Mouse (Mus musculus) embryonic facial prominence, embryonic 12.5 days (tissue): Measurements from ENCODE around the gene Btbd35f30. TPM values are rescaled to one million over a fixed set of nuclear protein-coding genes. Genes with fewer than 3 reads are reported as not detected.
"Not testable (repeated sequence)": the region's sequence is repeated elsewhere in the genome, so short reads cannot be mapped to it uniquely, and the experiment has no call there.

Experiments
- ATAC-seq: fragments of 200-750 bp; cut with Nextera tagmentation; 2 replicates; pipeline ENCODE4 v1.8.0; 2017; ENCODE audit not compliant: insufficient number of reproducible peaks, insufficient read depth, low FRiP score, low TSS enrichment
- H3K27ac ChIP-seq: fragments of 300-500 bp; sonication (generic); 2 replicates; pipeline ENCODE4 v1.5.1; 2016; ENCODE audit warnings: mild to moderate bottlenecking
- H3K27me3 ChIP-seq: fragments of 300-500 bp; sonication (generic); 2 replicates; pipeline ENCODE4 v1.6.1; 2016; ENCODE audit warnings: mild to moderate bottlenecking, moderate library complexity
- H3K36me3 ChIP-seq: fragments of 300-500 bp; sonication (generic); 2 replicates; pipeline ENCODE4 v1.6.1; 2016; ENCODE audit warnings: mild to moderate bottlenecking
- H3K4me1 ChIP-seq: fragments of 300-500 bp; sonication (generic); 2 replicates; pipeline ENCODE4 v1.6.1; 2016
- H3K4me2 ChIP-seq: fragments of 300-500 bp; sonication (generic); replicated peaks from 2 replicates; pipeline ENCODE4 v1.6.1; 2016; ENCODE audit warnings: mild to moderate bottlenecking, moderate library complexity
- H3K4me3 ChIP-seq: fragments of 300-500 bp; sonication (generic); 2 replicates; pipeline ENCODE4 v1.5.1; 2016; ENCODE audit warnings: mild to moderate bottlenecking
- H3K9ac ChIP-seq: fragments of 300-500 bp; sonication (generic); 2 replicates; pipeline ENCODE4 v1.6.1; 2016; ENCODE audit warnings: mild to moderate bottlenecking, moderate library complexity
- H3K9me3 ChIP-seq: fragments of 300-500 bp; sonication (generic); 2 replicates; pipeline ENCODE4 v1.6.1; 2016; ENCODE audit warnings: mild to moderate bottlenecking, moderate library complexity
- WGBS: fragments of 180-500 bp; shearing (Covaris S2); methylation state at CpG from one replicate; pipeline ENCODE4 v1.1.7; 2016; 5-methylcytosine and 5-hydroxymethylcytosine counted together
- polyA plus RNA-seq: library from polyadenylated mRNA; unstranded; fragments of >200 nt; fragmentation: Nextera tagmentation; extraction: Ambion mirVana; gene quantifications from 2 replicates; pipeline ENCODE4 v1.2.1, GENCODE M21; 2016

Btbd35f30 gene
- not detected in 2 replicates for polyA plus RNA-seq

- H3K27me3 ChIP-seq, H3K4me3 ChIP-seq, H3K27ac ChIP-seq, H3K9me3 ChIP-seq, H3K36me3 ChIP-seq, H3K4me2 ChIP-seq, ATAC-seq, H3K4me1 ChIP-seq, H3K9ac ChIP-seq: not testable (repeated sequence)
- no CpG with 5 or more reads among the region's 4 CpGs for WGBS
Measured at GRCm38 (mm10) chrX:32894325-32894724, at the start of gene Btbd35f30. Gene Btbd35f30, plus strand, starts transcription at chrX:32894625.

DNA sequence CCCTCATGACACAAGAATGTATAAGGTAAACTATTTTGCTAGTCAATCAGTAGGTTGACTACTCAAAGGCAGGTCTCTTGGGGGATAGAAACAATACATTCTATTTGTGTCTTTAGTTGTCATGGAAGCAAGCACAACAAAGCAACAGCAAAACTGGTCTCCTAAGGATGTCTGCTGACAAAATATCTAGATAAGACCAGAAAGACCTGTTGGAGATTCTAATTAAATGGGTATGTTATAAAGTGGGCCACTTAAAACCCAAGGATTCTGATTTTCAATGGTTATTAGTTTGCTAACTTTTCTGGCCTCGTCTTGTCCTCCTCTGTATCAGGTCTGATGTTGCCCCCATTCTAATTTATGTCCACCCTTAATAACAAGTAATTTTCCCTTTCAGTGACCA, 47.0 kb downstream of the Btbd35f30 start, which contains the start of gene Gm21789:
TSS of gene Gm21789 (plus strand) at position 301 of the 400 bp plus-strand sequence.
- no CpG with 5 or more reads among the region's 1 CpGs for WGBS
- ATAC-seq, H3K4me1 ChIP-seq, H3K36me3 ChIP-seq, H3K9me3 ChIP-seq, H3K9ac ChIP-seq, H3K4me3 ChIP-seq, H3K27ac ChIP-seq, H3K4me2 ChIP-seq, H3K27me3 ChIP-seq: not testable (repeated sequence)

Other genes with a start within 250 kb of the Btbd35f30 start
- gene Gm5926, start 243.9 kb upstream of the Btbd35f30 start, polyA plus RNA-seq: not detected in 2 replicates
- not detected in 2 replicates for gene Btbd35f21, start 168.5 kb upstream of the Btbd35f30 start, polyA plus RNA-seq
- not detected in 2 replicates for gene Gm21789, start 47.1 kb downstream of the Btbd35f30 start, polyA plus RNA-seq
- not detected in 2 replicates for gene Btbd35f5, start 79.3 kb downstream of the Btbd35f30 start, polyA plus RNA-seq